In genomic region chr8:111081580-111082258, GRCm38 (mm10) we compare ENCODE assay signal across 21 mouse cellular contexts. TPM values are rescaled to one million over a fixed set of nuclear protein-coding genes. Genes with fewer than 3 reads are reported as not detected.
DNase-seq lines count a peak whose midpoint lies in the region; ATAC-seq lines count a peak whose summit lies in the region.
"Had no signal": no experiment of that assay in that cellular context is flagged by ENCODE, and none has a peak within 500 bp of the region (broad histone marks: within the 10 kb centered on the region; RNA-seq: fewer than 3 reads in every experiment).

No protein-coding gene starts in this region.

- no peak overlapping the region for H3K27ac ChIP-seq in heart, embryonic 10.5 days
- H3K27ac ChIP-seq in hindbrain, embryonic 12.5 days, result peak overlapping the region; percentile 26; the same call in 1 of the 2 replicates
- H3K27ac ChIP-seq: limb, embryonic 15.5 days had no signal

- H3K27me3 ChIP-seq in heart, embryonic 10.5 days (ENCODE audit: insufficient read depth, poor library complexity, severe bottlenecking), result peaks cover 16% of the 10 kb centered on the region; the same call in 1 of the 2 replicates
- H3K27me3 ChIP-seq in hindbrain, embryonic 12.5 days, result no peaks in the 10 kb centered on the region
- H3K27me3 ChIP-seq: limb, embryonic 15.5 days had no signal

- H3K9me3 ChIP-seq in heart, embryonic 10.5 days, result no peaks in the 10 kb centered on the region
- no peaks in the 10 kb centered on the region for H3K9me3 ChIP-seq in hindbrain, embryonic 12.5 days (replicated peaks)
- H3K9me3 ChIP-seq: limb, embryonic 15.5 days; megakaryocyte, embryonic 14.5 days had no signal

- peak; percentile 58; the same call in 1 of the 2 replicates for ATAC-seq in hindbrain, embryonic 12.5 days (ENCODE audit: low FRiP score)
- ATAC-seq: forebrain, postnatal 0 days had no signal

- no peak overlapping the region for H3K4me3 ChIP-seq in heart, embryonic 10.5 days
- no peak overlapping the region; the same call in 1 of the 2 replicates for H3K4me3 ChIP-seq in hindbrain, embryonic 12.5 days
- H3K4me3 ChIP-seq: limb, embryonic 15.5 days; megakaryocyte, embryonic 14.5 days had no signal

- H3K4me1 ChIP-seq in heart, embryonic 10.5 days, result peaks cover 15% of the 10 kb centered on the region
- H3K4me1 ChIP-seq in hindbrain, embryonic 12.5 days, result peaks cover 19% of the 10 kb centered on the region
- H3K4me1 ChIP-seq: limb, embryonic 15.5 days had no signal

- 64% methylated on average over 12 of the region's 12 CpGs for WGBS in heart, embryonic 10.5 days
- 52% methylated on average over 12 of the region's 12 CpGs for WGBS in hindbrain, embryonic 12.5 days

- DNase-seq in heart, embryonic 10.5 days (ENCODE audit: low spot score), result peak; percentile 55
- no peak for DNase-seq in heart, adult 8-10 months (ENCODE audit: low spot score)
- DNase-seq in kidney, postnatal 14 days, result peak; percentile 34
- DNase-seq in kidney, adult 11 months, result no peak
- DNase-seq in NIH3T3 (ENCODE audit: low read depth), result peak; percentile 37
- no peak for DNase-seq in ovary, postnatal 14 days (ENCODE audit: low spot score)
- no peak for DNase-seq in thymus, adult 18-20 months
- DNase-seq: B cell, adult 2 months; cerebellum, adult 8-10 months; forebrain, postnatal 0 days; gastrocnemius, postnatal 36 days; heart, postnatal 14 days; lung, embryonic 14.5 days; right cerebral cortex, postnatal 25 days; thymus, postnatal 4 days had no signal

- peak overlapping the region; percentile 18; the same call in 1 of the 2 replicates for H3K9ac ChIP-seq in hindbrain, embryonic 12.5 days
- H3K9ac ChIP-seq: forebrain, postnatal 0 days; limb, embryonic 15.5 days; lung, embryonic 14.5 days had no signal

- no peaks in the 10 kb centered on the region for H3K36me3 ChIP-seq in heart, embryonic 10.5 days
- no peaks in the 10 kb centered on the region for H3K36me3 ChIP-seq in hindbrain, embryonic 12.5 days
- H3K36me3 ChIP-seq: limb, embryonic 15.5 days had no signal

- no peak overlapping the region for H3K4me2 ChIP-seq in hindbrain, embryonic 12.5 days (replicated peaks)
- H3K4me2 ChIP-seq: limb, embryonic 15.5 days; lung, embryonic 14.5 days had no signal

RNA-seq across cellular contexts. Expression of gene Clec18a, which starts 10.5 kb away (rescaled TPM):
- polyA plus RNA-seq in heart, embryonic 10.5 days (2016; fragmentation: Nextera tagmentation; extraction: Ambion mirVana), result not detected in 2 replicates
- total RNA-seq in heart, adult 8-10 months (2022), result 1 to 10 TPM in 3 of 4 experiments, under 1 TPM in 1; 0.98 to 2.3 (median 1.3) TPM
- 1.1 TPM in 2 replicates for polyA plus RNA-seq in hindbrain, embryonic 12.5 days (2016; fragmentation: Nextera tagmentation; extraction: Ambion mirVana)
- polyA plus RNA-seq: limb, embryonic 15.5 days; lung, embryonic 14.5 days had no signal

RNA-seq across cellular contexts. Expression of gene Pdpr, which starts 12.7 kb away (rescaled TPM):
- 8.1 and 15.5 TPM in 2 replicates for polyA plus RNA-seq in heart, embryonic 10.5 days (2016; fragmentation: Nextera tagmentation; extraction: Ambion mirVana)
- 100 to 1,000 TPM; 109 to 143 (median 124) TPM for total RNA-seq in heart, adult 8-10 months (2022)
- 14.4 and 15.1 TPM in 2 replicates for polyA plus RNA-seq in hindbrain, embryonic 12.5 days (2016; fragmentation: Nextera tagmentation; extraction: Ambion mirVana)

RNA-seq across cellular contexts. Expression of gene Exosc6, which starts 25.6 kb away (rescaled TPM):
- 8.6 and 27.2 TPM in 2 replicates for polyA plus RNA-seq in heart, embryonic 10.5 days (2016; fragmentation: Nextera tagmentation; extraction: Ambion mirVana)
- total RNA-seq in heart, adult 8-10 months (2022), result not detected
- polyA plus RNA-seq in hindbrain, embryonic 12.5 days (2016; fragmentation: Nextera tagmentation; extraction: Ambion mirVana), result 3.2 TPM in 1 of 2 replicates, not detected in the other
- total RNA-seq: forebrain, postnatal 0 days; gastrocnemius, postnatal 36 days; heart, postnatal 14 days; layer of hippocampus, adult 18-20 months; left cerebral cortex, adult 8-10 months had no signal
- polyA plus RNA-seq: forebrain, postnatal 0 days; neural tube, embryonic 14.5 days had no signal

RNA-seq across cellular contexts. Expression of gene Aars, which starts 48.8 kb away (rescaled TPM):
- 62.9 and 72.4 TPM in 2 replicates for polyA plus RNA-seq in heart, embryonic 10.5 days (2016; fragmentation: Nextera tagmentation; extraction: Ambion mirVana)
- 10 to 100 TPM; 32.2 to 33.5 (median 33.0) TPM for total RNA-seq in heart, adult 8-10 months (2022)
- 78.5 and 83.5 TPM in 2 replicates for polyA plus RNA-seq in hindbrain, embryonic 12.5 days (2016; fragmentation: Nextera tagmentation; extraction: Ambion mirVana)

RNA-seq across cellular contexts. Expression of gene Ddx19b, which starts 50.2 kb away (rescaled TPM):
- polyA plus RNA-seq in heart, embryonic 10.5 days (2016; fragmentation: Nextera tagmentation; extraction: Ambion mirVana), result 6.9 and 7.7 TPM in 2 replicates
- total RNA-seq in heart, adult 8-10 months (2022), result 10 to 100 TPM in 3 of 4 experiments, 1 to 10 TPM in 1; 9.8 to 11.9 (median 10.9) TPM
- polyA plus RNA-seq in hindbrain, embryonic 12.5 days (2016; fragmentation: Nextera tagmentation; extraction: Ambion mirVana), result 9.5 and 9.7 TPM in 2 replicates

Comparison
In these comparisons a context has a peak if more than half of its experiments do, and no peak if none do; other contexts are left out.
1. DNase-seq: peak in heart, embryonic 10.5 days (single experiment), kidney, postnatal 14 days (single experiment) and NIH3T3 (single experiment); none in heart, adult 8-10 months (single experiment), kidney, adult 11 months (single experiment), ovary, postnatal 14 days (single experiment) and thymus, adult 18-20 months (0 of 2).